Mouse (Mus musculus): ENCODE measurements around the gene Sox12.

Gene Sox12

GRCm38 (mm10) chr2:152406126-152406525 is 8.3 kb upstream of the Sox12 start:
- peak; percentile 94 for DNase-seq (ENCODE audit: low spot score)

DNA sequence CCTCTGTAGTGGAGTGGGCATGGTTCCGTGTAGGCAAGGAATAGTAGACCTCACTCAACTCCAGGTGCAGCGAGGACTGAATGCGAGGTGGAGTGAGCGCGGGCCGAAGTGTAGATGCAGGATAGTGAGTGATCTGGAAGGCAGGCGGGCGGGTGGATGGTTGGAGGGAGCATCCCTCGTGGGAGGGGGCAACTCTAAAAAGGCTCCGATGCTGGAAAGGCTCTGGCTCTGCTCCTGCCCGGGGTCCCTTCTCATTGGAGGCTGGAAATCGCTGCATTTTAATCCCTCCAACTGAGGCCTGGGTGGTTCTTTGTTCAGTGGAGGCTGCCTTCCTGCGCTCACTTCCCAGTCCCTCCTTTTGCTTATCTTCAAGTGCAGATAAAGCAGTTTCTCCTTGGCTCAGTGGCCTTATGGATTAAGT is 1.3 kb upstream of the Sox12 start:
- no peak for DNase-seq (ENCODE audit: low spot score)

DNA sequence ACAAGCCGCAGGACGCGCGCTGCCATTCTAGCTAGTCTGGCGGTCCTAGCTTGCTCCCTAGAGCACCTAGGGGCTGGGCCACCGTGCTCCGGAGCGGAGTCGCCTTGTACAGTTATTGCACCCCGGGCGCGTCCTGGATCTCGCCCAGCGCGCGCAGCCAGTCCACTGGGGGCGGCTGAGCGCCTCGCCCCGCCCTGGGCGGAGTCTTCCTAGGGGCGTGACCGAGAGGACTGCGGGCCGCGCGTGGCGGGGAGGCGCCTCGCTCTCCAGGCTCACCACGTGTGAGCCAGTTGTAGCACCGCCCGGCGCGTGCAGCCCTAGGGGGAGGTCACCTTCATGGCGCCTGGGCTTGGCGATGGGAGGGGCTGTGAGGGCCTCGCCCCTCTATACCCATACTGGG is 828 bp upstream of the Sox12 start:
- DNase-seq (ENCODE audit: low spot score): peak; percentile 90

DNA sequence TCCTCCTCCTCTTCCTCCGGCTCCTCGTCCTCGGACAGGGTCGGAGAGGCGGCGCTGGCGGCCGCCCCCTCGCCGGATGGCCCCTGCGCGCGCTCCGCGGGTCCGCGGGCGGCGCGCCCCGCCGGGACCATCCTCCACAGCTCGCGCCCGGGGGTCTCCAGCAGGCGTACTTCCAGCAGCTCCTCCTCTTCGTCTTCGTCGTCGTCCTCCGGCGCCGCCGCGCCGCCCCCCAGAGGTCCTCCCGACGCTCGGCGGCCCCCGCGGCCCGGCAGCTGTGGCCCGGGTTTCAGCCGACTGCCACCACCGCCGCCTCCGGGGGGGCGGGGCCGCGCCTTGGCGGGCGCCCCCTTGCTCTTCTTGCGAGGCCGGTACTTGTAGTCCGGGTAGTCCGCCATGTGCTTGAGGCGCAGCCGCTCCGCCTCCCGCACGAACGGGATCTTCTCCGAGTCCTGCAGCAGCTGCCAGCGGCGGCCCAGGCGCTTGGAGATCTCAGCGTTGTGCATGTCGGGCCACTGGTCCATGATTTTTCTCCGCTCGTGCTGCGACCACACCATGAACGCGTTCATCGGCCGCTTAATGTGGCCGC is 766 bp downstream of the Sox12 start:
- peak; percentile 82 for DNase-seq (ENCODE audit: low spot score)

- DNase-seq (ENCODE audit: low spot score): peak; percentile 89
These were observed 1.5 kb downstream of the Sox12 start for GRCm38 (mm10) chr2:152396110-152397003.

DNA sequence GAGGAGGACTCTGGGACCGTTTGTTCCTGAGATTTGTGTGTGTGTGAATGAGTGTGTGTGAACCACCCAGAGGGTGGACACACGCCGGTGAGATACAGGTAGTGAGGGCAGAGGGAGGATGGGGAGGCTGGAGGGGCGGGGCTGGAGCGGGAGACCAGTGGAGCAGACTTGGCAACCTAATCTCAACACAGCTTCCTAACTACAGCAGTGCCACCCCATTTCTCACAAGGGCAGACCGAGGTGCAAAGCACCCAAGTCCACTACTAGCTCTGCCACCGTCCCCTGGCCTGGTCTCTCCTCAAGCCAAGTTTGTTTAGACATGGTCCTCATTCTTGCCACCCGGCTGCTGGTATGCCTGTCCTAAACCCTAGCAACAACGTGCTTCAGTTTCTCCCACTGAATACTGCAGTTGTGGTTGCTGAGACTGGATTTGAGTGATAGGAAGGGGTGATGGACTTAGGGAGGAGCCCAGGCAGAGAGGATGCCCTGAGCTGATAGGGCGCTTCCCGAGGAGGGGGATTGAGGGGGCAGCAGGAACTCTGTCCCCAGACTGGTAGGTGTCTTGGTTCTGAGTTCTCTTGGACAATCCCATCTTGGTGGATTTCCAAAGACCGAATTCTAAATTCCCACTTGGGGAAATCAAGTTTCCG is 2.5 kb downstream of the Sox12 start:
- no peak for DNase-seq (ENCODE audit: low spot score)

- no peak for DNase-seq (ENCODE audit: low spot score)
These were observed 4.4 kb downstream of the Sox12 start for GRCm38 (mm10) chr2:152393225-152394017.

GRCm38 (mm10) chr2:152392786-152393185 is 5.1 kb downstream of the Sox12 start:
- no peak for DNase-seq (ENCODE audit: low spot score)

- DNase-seq (ENCODE audit: low spot score): no peak
These were observed 13.7 kb downstream of the Sox12 start for GRCm38 (mm10) chr2:152384191-152384590.

GRCm38 (mm10) chr2:152376345-152376741 is 21.5 kb downstream of the Sox12 start, which contains the start of gene Nrsn2:
Nrsn2 (minus strand) TSS chr2:152376638.
- DNase-seq (ENCODE audit: low spot score): no peak

DNA sequence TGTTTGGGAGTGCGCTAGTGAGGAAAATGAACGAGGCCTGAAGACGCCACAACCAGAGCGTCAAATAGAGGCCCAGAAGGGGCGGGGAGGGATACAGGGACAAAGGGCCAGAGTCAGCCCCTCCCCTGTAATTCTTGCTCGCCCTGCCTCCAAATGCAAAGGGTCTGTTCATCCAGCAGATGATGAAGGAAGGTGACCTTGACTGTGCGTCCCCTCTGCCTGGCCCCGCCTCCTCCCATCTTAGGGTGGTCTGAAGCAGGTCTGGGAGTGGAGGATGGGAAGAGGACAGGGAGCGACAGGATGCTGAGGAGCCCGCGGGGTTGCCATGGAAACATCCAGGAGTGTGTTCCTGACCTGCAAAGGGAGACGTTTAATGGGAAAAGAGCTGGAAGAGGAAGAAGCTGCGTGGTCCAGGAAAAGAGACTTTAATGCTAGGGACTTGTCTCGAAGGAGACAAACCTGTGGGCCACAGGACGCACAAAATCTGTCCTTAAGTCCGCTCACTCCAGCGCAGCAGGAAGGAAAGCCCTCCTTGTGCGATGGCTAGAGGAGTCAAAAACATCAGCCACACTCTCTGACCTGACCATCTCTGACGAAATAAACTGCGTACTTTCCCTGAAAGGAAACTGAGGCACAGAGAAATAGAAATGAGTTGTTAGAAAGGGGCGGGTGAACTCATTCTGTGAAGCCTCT is 22.1 kb downstream of the Sox12 start:
- DNase-seq (ENCODE audit: low spot score): peak; percentile 55

DNA sequence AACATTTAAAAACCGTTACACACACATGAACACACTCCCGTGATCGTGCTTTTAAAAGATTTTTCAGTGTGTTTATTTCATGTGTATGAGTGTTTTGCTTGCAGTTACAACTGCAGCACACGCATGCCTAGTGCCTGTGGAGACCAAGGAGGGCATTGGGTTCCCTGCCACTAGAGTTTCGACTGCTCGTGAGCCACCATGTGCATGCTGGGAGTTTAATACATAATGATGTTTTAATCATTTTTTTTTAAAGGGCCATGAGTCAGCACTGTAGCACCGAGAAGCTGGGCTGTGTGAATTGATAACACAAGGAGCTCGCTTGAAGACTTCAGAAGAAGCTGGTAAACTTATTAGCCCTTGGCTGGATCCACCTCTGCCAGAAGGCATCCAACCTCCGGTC is 24.3 kb downstream of the Sox12 start:
- no peak for DNase-seq (ENCODE audit: low spot score)

DNA sequence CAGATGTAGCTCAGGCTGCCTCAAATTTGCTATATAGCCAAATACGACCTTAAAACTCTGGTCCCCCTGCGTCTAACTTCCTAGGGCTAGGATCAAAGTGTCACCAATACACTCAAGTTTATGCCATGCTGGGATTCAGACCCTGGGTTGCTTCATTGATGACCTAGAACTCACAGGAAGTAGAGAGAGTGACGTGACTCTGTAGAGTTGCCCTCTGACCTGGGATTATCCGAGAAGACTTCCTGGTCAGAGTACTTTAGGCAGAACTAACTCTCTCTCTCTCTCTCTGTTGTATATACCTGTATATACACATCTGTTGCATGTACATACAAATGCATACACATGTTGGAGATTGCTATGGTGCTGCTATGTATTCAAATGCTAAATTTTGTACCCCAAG is 25.2 kb downstream of the Sox12 start:
- DNase-seq (ENCODE audit: low spot score): no peak

- DNase-seq (ENCODE audit: low spot score): no peak
These were observed 25.8 kb downstream of the Sox12 start for GRCm38 (mm10) chr2:152372104-152372503.

DNA sequence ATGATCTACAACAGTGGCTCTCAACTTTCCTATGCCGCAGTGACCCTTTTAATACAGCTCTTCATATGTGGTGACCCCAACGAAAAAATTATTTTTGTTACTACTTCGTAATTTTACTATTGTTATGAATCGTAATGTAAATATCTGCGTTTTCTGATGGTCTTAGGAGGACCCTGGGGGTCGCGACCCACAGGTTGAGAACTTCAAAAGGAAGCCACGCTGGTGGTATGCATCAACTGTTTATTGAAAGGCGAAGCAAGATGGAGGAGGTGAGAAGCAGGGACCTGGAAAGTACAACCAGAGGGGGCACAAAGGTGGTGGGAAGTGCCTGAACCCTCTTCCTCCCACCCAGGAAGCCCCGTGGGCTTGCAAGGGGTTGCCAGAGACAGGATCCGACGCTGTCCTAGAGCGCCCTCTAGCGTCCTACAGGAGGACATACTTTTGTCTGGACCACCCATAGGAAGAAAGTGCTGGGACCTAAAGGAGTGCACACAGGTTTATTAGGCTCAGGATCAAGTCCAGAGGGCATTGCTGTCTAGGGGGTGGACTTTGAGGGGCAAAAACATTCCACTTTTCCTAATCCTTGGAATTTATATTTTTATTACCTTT is 29.2 kb downstream of the Sox12 start:
- no peak for DNase-seq (ENCODE audit: low spot score)

DNA sequence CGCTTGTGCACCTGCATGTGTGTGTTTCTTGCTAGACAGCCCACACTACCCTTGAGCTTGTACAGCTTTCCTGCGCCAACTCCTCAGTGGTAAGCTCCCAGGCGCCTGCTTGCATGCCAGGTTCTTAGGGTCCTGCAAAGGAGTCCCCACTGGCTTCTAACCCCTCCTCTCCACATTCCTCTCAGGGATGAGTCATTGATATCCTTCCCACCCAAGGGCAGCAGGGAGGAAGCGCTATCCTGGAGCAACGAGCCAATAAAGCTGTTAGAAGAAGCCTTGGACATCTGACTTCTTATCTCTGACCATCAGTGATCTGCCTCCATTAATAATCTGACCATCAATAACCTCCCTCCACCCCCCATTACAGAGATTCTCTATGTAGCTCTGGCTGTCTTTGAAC is 29.9 kb downstream of the Sox12 start:
- no peak for DNase-seq (ENCODE audit: low spot score)

DNA sequence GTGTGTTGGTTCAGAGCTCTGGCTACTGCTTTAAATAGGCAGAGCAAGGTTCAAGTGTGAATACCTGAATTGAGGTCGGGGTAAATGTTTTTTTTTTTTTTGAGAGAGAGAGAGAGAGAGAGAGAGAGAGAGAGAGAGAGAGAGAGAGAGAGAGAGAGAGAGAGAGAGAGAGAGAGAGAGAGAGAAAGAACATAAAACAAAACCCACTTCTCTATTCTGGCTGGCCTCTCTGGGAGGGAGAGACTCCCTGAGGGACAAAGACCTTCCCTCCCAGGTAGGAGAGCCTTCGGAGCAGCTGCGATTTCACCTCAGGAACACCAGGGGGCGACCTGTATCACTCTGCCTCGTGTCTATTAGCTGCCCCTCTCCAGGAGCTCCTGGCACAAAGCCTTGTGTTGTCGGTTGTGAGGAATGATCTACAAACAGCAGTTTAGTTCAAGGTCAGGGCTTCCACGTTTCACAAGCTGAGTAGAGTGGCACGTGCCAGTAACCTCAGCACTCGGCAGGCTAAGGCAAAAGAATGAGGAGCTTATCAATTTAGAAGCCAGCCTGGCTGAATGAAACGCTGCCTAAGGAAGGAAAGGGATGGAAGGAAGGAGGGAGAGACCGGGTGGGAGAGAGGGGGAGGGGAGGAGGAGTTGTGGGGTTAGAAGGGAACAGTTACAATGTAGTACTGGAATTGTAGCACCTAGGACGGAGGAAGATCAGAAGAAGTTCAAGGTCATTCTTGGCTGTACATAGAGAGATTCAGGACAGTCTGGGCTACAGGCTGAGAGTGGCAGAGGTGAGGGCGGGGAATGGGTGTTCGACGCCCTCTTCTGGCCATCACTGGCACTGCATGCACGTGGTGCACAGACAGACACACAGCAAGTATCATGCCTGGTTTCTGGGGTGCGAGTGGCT is 34.4 kb downstream of the Sox12 start:
- DNase-seq (ENCODE audit: low spot score): peak; percentile 46

DNA sequence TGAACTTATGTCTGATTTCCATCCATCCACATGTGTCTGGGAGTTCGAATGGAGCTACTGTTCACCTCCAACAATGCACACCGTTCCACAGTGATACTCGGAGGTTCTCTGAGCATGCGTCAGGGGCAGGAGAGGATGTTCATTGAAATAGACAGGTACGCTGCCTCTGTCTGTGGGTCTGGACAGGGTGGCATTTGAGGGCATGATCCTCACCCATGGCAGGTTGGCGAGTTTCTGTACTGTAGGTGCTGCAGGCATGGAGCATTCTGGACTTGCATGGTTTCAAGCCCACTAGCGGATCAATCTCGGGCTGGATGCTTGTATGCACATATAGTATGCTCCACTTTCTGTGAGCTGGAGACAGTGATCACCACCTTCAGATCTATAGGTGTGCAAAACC is 36.7 kb downstream of the Sox12 start:
- DNase-seq (ENCODE audit: low spot score): no peak

DNA sequence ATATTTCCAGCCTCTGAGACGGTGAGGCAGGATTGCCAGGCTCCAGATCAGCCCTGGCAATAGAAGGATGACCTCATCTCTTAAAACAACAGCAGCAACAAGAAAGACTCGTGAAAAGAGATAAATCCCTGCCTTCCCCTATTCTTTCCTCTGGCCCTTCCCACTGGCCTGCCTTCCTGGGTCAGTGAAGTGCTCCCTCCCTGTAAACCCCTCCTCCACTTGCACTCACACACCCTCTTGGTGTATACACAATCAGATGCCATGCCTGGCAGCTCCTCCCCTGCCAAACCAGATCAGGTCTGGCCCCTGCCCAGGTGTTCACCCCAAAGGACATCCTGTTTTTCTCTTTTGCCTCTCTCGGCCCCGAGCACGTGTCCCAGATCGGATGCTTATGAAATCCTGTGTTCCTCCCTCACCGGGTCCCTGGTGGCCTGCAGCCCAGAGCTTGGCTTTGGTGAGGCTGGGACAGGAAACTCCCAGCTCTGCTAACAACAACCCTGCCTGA is 37.5 kb downstream of the Sox12 start:
- no peak for DNase-seq (ENCODE audit: low spot score)

- no peak for DNase-seq (ENCODE audit: low spot score)
These were observed 38.2 kb downstream of the Sox12 start for GRCm38 (mm10) chr2:152359616-152360015.
